Mouse (Mus musculus): ENCODE measurements around the gene Ube2v1.

- TF ChIP-seq USF1 (IDR thresholded peaks at IDR 0.05; ENCODE audit: low read depth, low read length), result no peak
- no peak for TF ChIP-seq POLR2A (IDR thresholded peaks at IDR 0.05; ENCODE audit: control insufficient read depth in 1 of 2, insufficient read depth in 1 of 2, low read depth in 1 of 2, low read length in 2 of 2, poor library complexity in 1 of 2)
- no peak; the same call in 1 of the 2 replicates for TF ChIP-seq GATA1 (IDR thresholded peaks at IDR 0.05; ENCODE audit: low read depth, low read length)
- TF ChIP-seq MAX (IDR thresholded peaks at IDR 0.05; ENCODE audit: low read length), result no peak
- TF ChIP-seq CTCF (IDR thresholded peaks at IDR 0.05 in 2 of 3, conservative IDR thresholded peaks at IDR 0.05 in 1 of 3; ENCODE audit: control insufficient read depth in 1 of 3, insufficient read depth in 1 of 3, low read depth in 2 of 3, low read length in 3 of 3, poor library complexity in 1 of 3, severe bottlenecking in 1 of 3), result no peak
- TF ChIP-seq EP300 (IDR thresholded peaks at IDR 0.05; ENCODE audit: low read depth in 1 of 2, low read length in 2 of 2), result peak in 1 of 2 experiments; percentile 57; a peak in 1 of 4 replicates
- TF ChIP-seq MYB (IDR thresholded peaks at IDR 0.05; ENCODE audit: low read depth, low read length), result no peak
- no peak for TF ChIP-seq HCFC1 (IDR thresholded peaks at IDR 0.05; ENCODE audit: low read depth, low read length)
- TF ChIP-seq CHD1 (IDR thresholded peaks at IDR 0.05; ENCODE audit: low read depth, low read length), result no peak
- TF ChIP-seq TAL1 (IDR thresholded peaks at IDR 0.05; ENCODE audit: low read length), result peak; percentile 79
- TF ChIP-seq JUND (IDR thresholded peaks at IDR 0.05; ENCODE audit: low read depth, low read length), result no peak
- TF ChIP-seq TCF12 (IDR thresholded peaks at IDR 0.05; ENCODE audit: low read depth, low read length), result 0 out of 2 replicates have a peak, but pooled peaks have one; percentile 27
- TF ChIP-seq SIN3A (IDR thresholded peaks at IDR 0.05; ENCODE audit: low read length), result no peak
Measured at GRCm38 (mm10) chr2:167627019-167627418, 4.9 kb downstream of the Ube2v1 start.
